Mouse (Mus musculus) gastrocnemius, postnatal 25 days (tissue): Measurements from ENCODE around the gene Smap1. TPM values are rescaled to one million over a fixed set of nuclear protein-coding genes. Genes with fewer than 3 reads are reported as not detected.

Experiments
- DNase-seq: peaks from one replicate; pipeline ENCODE4 v3.0.0; 2022
- total RNA-seq, 2 experiments: library from RNA; stranded (reverse); gene quantifications; 1 replicate in 1 of 2; 2 replicates in 1 of 2; pipeline ENCODE4 v1.2.3; 2021

Gene Smap1
- total RNA-seq, 2 experiments from 2014 or later, result 29.3 to 31.6 TPM

DNA sequence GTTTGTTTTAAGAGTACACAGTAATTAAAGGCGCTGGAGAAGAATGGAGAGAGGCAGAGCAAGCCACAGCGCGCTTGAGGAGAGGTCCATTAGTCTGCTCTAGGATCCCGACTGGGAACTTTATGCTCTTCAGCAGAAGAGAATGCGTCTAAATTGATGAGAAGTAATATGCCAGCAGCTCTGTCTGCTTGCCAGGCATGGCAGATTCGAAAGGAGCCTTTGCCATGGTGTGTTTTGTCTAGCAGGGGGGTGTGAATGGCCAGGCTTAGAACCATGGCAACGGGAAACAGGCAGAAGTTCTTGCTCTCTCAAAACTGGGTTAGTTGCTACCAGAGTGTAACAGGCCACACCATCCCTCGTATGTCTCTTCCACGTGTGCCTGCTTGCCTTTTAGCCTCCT is 87.3 kb downstream of the Smap1 start:
- no peak for DNase-seq

DNA sequence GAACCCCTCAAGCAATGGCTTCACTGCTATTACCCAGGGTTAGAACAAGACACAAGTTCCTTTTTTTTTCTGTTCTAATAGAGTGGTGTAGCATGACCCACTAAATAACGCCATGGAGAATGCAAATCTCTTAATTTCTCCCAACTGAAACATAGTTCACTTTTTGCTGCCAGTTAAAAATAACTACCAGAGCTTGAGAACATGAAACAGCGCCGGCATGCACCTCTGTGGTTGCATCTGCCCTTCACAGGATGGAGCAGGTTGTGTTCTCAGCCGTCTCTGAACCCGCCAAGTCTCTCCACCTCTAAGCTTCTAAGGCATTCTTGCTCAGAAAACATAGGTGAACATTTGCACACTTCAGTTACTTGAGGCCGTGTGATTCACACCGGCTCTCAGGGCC is 87.9 kb downstream of the Smap1 start:
- no peak for DNase-seq

DNA sequence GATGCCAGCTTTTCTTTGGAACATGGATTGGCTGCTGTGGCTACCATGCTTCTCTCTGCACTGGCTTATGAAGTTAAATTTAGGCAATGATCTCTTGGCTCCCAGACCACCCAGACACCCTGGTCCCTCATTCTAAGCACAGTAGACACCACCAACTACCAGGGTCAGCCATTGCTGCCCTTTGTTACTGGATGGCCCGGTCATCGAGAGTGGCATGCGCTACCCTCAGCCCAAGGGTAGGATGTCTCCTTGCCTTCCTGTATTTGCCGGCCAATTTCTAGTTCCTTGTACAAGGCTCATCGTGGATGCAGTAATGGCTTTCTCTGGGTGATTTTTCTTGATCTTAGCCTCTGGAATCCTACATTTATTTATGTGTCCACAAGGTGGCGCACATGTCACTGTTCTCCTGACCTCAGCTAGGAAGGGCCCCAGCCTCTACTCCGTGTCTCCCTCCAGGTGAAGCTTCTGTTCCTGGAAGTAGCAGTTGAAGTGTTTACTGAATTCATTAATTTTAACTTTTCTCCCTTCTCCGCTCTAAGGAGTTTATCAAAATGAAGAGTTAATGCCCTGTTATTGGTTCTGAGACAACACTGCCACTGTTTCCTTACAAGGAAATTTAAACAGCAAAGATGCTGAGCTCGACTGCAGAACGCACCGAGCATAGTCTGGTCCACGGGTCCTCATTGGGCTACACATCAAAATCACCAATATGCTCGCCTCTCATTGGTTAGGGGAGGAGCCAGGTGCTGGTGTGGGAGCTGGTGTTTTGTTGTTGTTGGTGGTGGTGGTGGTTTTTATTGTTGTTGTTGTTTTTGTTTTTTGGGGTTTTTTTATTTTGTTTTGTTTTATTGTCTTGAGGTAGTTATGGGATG is 95.0 kb downstream of the Smap1 start:
- DNase-seq, result no peak

DNA sequence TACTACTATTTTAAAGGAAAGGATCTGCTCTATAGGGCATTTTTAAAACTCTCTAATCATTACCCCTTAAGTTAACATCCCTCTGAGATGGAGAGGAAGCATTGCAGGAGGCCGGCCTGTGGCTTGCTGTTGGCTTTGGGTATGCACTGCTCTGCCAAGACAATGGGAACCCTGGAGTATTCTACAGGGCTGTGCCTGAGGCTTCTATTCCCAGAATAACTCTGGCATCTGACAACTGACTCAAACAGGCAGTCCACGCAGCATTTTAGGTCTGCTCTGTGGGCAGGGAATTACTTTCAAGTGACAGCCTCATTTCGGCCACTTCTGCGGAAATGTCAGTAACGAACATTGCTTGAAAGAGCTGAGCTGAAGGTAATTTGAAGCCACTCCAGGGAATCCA is 100.5 kb downstream of the Smap1 start:
- no peak for DNase-seq

DNA sequence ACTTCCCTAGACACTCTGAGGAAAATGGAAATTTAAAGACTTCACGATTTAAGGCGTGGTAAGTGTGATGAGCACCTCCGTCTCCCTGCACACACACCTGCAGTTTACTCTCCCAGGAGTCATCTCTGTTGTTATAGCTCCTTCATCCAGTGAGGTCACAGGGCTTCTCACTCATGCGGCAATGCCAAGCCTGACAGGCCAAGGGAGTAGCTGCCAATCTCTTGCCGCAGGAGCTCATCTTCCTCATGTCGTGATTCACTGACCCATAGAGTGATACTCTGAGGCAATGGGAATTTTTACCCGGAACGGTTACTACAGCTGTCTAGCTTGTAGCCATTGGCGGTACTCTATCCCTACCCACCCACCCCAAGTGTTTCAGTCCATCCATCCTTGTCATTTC is 123.8 kb downstream of the Smap1 start:
- DNase-seq, result no peak

Other genes starting within 250 kb of the Smap1 start
- gene B3gat2, start 160.6 kb downstream of the Smap1 start, total RNA-seq, result not detected
- 10 to 100 TPM; 44.9 to 56.0 TPM for gene Sdhaf4, start 83.3 kb upstream of the Smap1 start, total RNA-seq
- 10 to 100 TPM; 17.1 to 19.3 TPM for gene Fam135a, start 178.0 kb upstream of the Smap1 start, total RNA-seq